Mouse (Mus musculus) limb, embryonic 11.5 days (tissue): Measurements from ENCODE around the gene Glyat. TPM values are rescaled to one million over a fixed set of nuclear protein-coding genes. Genes with fewer than 3 reads are reported as not detected.

Experiments used
- polyA plus RNA-seq: library from polyadenylated mRNA; unstranded; fragments of >200 nt; fragmentation: Nextera tagmentation; extraction: Ambion mirVana; gene quantifications from 2 replicates; pipeline ENCODE4 v1.2.1, GENCODE M21; 2014

Glyat gene
- polyA plus RNA-seq, 1 experiment from 2014 or later = not detected

Other genes with a start within 250 kb of the Glyat start
- not detected in 2 replicates for gene Olfr1440, start 246.0 kb upstream of the Glyat start, polyA plus RNA-seq
- gene Olfr1441, start 215.9 kb upstream of the Glyat start, polyA plus RNA-seq = not detected in 2 replicates
- gene Pfpl, start 205.4 kb upstream of the Glyat start, polyA plus RNA-seq = not detected in 2 replicates
- gene Mpeg1, start 172.5 kb upstream of the Glyat start, polyA plus RNA-seq = 0.10 and 0.17 TPM in 2 replicates
- 2.5 and 2.7 TPM in 2 replicates for gene Dtx4, start 131.9 kb upstream of the Glyat start, polyA plus RNA-seq
- gene Fam111a, start 87.6 kb upstream of the Glyat start, polyA plus RNA-seq = 24.9 and 26.5 TPM in 2 replicates
- not detected in 2 replicates for gene Gm4952, start 33.3 kb upstream of the Glyat start, polyA plus RNA-seq
- gene Olfr1442, start 37.1 kb downstream of the Glyat start, polyA plus RNA-seq = not detected in 2 replicates
- gene Olfr1443, start 44.8 kb downstream of the Glyat start, polyA plus RNA-seq = not detected in 2 replicates
- gene Keg1, start 62.5 kb downstream of the Glyat start, polyA plus RNA-seq = not detected in 2 replicates
- gene Cntf, start 132.3 kb downstream of the Glyat start, polyA plus RNA-seq = 0.64 and 1.2 TPM in 2 replicates
- gene Zfp91, start 162.8 kb downstream of the Glyat start, polyA plus RNA-seq = 10.4 and 10.8 TPM in 2 replicates
- gene Lpxn, start 162.9 kb downstream of the Glyat start, polyA plus RNA-seq = 0.58 and 1.4 TPM in 2 replicates
- gene Gm5244, start 213.4 kb downstream of the Glyat start, polyA plus RNA-seq = not detected in 2 replicates
- gene Olfr1444, start 224.0 kb downstream of the Glyat start, polyA plus RNA-seq = not detected in 2 replicates